Mouse (Mus musculus) ovary, postnatal 14 days (tissue): ENCODE results near the gene Alx3.

Source experiments
- DNase-seq: peaks from one replicate; pipeline ENCODE4 v3.0.0; 2022; ENCODE audit warnings: low spot score

The Alx3 gene

GRCm38 (mm10) chr3:107582875-107583767, 11.7 kb upstream of the Alx3 start:
- DNase-seq, result peak; percentile 20

- no peak for DNase-seq
Observed at GRCm38 (mm10) chr3:107583893-107584292, 10.9 kb upstream of the Alx3 start.

GRCm38 (mm10) chr3:107586504-107586903, 8.3 kb upstream of the Alx3 start:
- no peak for DNase-seq

- no peak for DNase-seq
Observed at GRCm38 (mm10) chr3:107591612-107592011, 3.2 kb upstream of the Alx3 start.

GRCm38 (mm10) chr3:107593632-107594031, 1.2 kb upstream of the Alx3 start:
- DNase-seq, result no peak

GRCm38 (mm10) chr3:107595264-107595937, 570 bp downstream of the Alx3 start:
- no peak for DNase-seq

- no peak for DNase-seq
Observed at GRCm38 (mm10) chr3:107595938-107596461, 1.2 kb downstream of the Alx3 start.

GRCm38 (mm10) chr3:107596559-107596958, 1.7 kb downstream of the Alx3 start:
- DNase-seq, result peak; percentile 11

GRCm38 (mm10) chr3:107597134-107597533, 2.3 kb downstream of the Alx3 start:
- DNase-seq, result no peak

GRCm38 (mm10) chr3:107597586-107598389, 3.0 kb downstream of the Alx3 start:
- no peak for DNase-seq

GRCm38 (mm10) chr3:107600127-107600526, 5.3 kb downstream of the Alx3 start:
- no peak for DNase-seq

GRCm38 (mm10) chr3:107605304-107605703, 10.5 kb downstream of the Alx3 start:
- peak; percentile 45 for DNase-seq

- DNase-seq, result no peak
Observed at GRCm38 (mm10) chr3:107607221-107607620, 12.4 kb downstream of the Alx3 start.

GRCm38 (mm10) chr3:107608808-107609207, 14.0 kb downstream of the Alx3 start:
- no peak for DNase-seq

GRCm38 (mm10) chr3:107609376-107609775, 14.5 kb downstream of the Alx3 start:
- no peak for DNase-seq

GRCm38 (mm10) chr3:107611394-107611793, 16.6 kb downstream of the Alx3 start:
- DNase-seq, result no peak

- peak; percentile 62 for DNase-seq
Observed at GRCm38 (mm10) chr3:107612902-107613525, 18.2 kb downstream of the Alx3 start.

- no peak for DNase-seq
Observed at GRCm38 (mm10) chr3:107617800-107618199, 23.0 kb downstream of the Alx3 start.

GRCm38 (mm10) chr3:107619911-107620310, 25.1 kb downstream of the Alx3 start:
- DNase-seq, result no peak

- no peak for DNase-seq
Observed at GRCm38 (mm10) chr3:107621286-107622075, 26.6 kb downstream of the Alx3 start.

GRCm38 (mm10) chr3:107622537-107622936, 27.7 kb downstream of the Alx3 start:
- DNase-seq, result no peak
